Mouse (Mus musculus): ENCODE data around the gene Vegfb.

The Vegfb gene

DNA sequence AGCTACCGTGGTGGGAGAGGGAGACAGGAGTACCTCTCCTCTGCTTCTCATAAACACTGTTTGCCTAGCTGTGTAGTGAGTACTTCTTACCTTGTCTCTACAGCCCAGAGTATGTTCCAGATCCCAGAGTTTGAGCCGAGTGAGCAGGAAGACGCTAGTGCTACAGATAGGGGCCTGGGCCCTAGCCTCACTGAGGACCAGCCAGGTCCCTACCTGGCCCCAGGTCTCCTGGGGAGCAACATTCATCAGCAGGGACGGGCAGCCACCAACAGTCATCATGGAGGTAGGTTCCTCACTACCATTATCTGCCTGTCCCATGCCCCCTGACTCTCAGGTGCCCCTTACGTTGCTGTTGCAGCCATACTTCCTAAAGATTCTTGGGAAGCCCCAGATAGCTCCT lies 44.7 kb downstream of the Vegfb start:
- ChIA-PET CTCF (interaction anchor here in 2 of 4 experiments (0.6 to 3.4 kb wide), 8 partner anchors 8 to 1429 kb away, joined by 3 to 19 read pairs (median 4); no protein-coding TSS in a partner anchor), POLR2A (interaction anchor here (1.1 to 4.3 kb wide), 25 partner anchors 8 to 544 kb away, joined by 3 to 77 read pairs (median 7); partner anchors contain the start of genes Esrra (in 2 of the 4), Fkbp2 (in 2 of the 4), Kcnk4 (in 1 of the 4) and Plcb3 (in 1 of the 4))

DNA sequence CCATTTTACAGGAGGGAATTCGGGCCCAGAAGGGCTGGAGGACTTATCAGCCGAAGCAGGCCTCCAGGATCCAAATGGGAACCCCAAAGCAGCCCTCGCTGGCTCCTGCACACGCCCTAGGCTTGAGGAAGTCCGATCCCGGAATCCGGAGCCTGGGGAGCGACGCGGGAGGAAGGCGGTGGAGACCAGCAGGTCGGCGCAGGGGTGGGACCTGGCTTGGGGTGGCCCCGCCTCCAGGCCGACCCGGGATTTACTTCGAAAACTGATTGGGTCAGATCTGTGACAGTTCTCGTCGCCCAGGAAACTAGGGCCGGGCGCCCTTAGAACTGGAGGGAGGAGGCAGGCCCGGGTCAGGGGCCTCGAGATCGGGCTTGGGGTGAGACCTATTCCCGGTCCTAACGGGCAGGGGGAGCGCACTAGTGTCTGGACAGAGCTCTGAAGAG lies 45.2 kb downstream of the Vegfb start, which contains the start of gene Gpr137:
Gpr137 (minus strand) TSS at position 232 of the 443 bp plus-strand sequence.
- CTCF ChIA-PET, result interaction anchor here in 3 of 4 experiments (0.6 to 3.4 kb wide), 21 partner anchors 8 to 1428 kb away, joined by 3 to 19 read pairs (median 4); partner anchors contain the start of genes Catsperz (in 2 of the 3), Nudt22 (in 1 of the 3) and Trpt1 (in 1 of the 3)
- POLR2A ChIA-PET, result interaction anchor here (0.9 to 4.3 kb wide), 45 partner anchors 8 to 579 kb away, joined by 3 to 77 read pairs (median 5); partner anchors contain the start of genes Esrra (in 3 of the 4), Fkbp2 (in 3 of the 4), Sf1 (in 2 of the 4) and Catsperz (in 1 of the 4)

DNA sequence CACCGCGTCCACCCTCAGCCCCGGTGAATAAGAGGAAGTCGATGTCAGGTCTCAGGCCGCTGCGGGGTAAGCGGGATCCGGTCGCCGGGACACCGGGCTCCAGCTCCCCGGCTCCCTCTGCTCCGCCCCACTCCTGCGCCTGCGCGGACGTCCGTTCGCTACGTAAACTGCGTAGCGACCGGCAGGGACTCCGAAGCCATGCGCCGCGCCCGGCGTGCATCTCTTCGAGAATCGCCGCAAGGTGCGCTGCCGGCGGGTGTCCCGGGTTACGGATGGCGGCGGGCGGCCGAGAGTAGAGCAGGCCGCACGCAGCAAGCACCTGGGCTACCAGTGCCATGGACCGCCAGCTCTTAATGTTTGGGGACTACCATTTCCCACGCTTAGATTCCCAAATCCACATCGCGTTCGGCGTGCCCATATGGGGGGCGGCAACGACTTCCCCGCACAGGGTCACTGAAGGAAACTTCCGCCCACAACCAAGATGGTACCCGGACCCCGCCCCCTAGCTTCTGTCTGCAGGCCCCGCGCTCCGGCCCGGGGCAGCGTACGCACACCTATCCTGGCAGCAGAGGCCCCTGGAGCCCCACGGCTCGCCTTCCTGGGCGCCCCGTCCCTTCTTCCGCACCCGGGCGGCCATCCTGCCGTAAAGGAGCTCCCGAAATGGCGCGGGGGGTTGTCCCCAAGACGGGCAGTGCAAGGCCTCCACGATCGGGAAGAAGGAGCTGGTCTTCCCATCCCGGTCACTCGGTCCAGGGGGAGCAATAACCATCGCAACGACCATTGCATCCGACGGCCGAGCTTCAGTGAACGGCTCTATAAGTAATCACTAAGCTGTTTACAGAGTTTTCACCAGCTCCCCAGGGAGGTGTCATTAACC lies 45.8 kb downstream of the Vegfb start, which contains the start of gene Bad:
Bad (plus strand) TSS at position 490 of the 877 bp plus-strand sequence.
- ChIA-PET CTCF (interaction anchor here in 3 of 4 experiments (0.6 to 3.4 kb wide), 25 partner anchors 9 to 495 kb away, joined by 3 to 19 read pairs (median 3); partner anchors contain the start of genes Catsperz (in 2 of the 3), Nudt22 (in 1 of the 3) and Trpt1 (in 1 of the 3)), POLR2A (interaction anchor here (0.6 to 4.3 kb wide), 68 partner anchors 9 to 1781 kb away, joined by 3 to 77 read pairs (median 4); partner anchors contain the start of genes Esrra (in 3 of the 4), Fkbp2 (in 3 of the 4), Stip1 (in 3 of the 4) and Plcb3 (in 2 of the 4))

DNA sequence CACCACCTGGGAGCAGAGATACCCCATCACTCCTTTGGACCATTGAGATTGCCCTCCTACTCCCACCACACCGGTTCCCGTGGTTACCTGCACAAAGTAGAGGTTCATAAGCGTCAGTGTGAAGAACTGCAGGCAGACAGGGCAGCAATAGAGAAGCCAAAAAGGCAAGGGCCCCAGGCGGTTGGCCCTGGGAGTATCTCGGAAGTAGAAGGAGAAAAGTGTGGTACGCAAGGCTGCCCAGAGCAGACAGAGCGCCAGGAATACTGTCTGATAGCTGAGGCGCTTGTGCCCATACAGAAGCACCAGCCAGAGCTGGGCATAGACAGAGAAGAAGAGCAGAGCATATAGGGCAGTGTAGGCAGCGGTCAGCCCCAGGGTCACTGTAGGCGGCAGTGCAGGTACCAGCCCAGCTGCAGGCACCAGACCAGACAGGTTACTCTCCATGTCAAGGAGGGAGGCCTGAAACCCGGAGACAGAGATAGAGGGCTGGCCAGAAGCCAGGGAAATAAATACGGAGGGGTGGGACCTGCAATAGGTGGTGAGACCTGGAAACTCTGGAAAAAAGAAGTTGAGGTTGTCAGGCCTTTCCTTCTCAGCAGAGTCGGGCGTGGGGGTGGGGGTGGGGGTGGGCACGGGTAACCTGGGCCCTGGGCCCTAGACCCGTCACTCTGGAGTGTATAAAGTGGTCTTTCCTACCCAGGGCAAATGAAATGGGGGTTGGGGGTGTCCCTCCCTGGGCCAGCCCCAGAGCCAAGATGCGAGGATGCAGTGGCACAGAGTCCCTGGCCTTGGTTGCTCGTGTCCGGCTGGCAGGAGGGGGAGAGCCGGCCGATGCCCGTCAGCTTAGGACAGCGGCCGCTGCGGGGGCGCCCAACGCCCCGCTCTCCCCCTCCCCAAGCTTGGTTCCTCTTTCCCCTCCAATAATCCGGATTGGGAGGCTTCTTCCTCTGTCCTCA lies 46.8 kb downstream of the Vegfb start:
- ChIA-PET CTCF (interaction anchor here in 3 of 4 experiments (0.6 to 3.4 kb wide), 15 partner anchors 9 to 449 kb away, joined by 3 to 19 read pairs (median 5); partner anchors contain the start of gene Catsperz (in 2 of the 3)), POLR2A (interaction anchor here (0.6 to 4.3 kb wide), 49 partner anchors 8 to 1782 kb away, joined by 3 to 77 read pairs (median 4); partner anchors contain the start of genes Stip1 (in 3 of the 4), Esrra (in 2 of the 4), Fkbp2 (in 2 of the 4) and Plcb3 (in 2 of the 4))

DNA sequence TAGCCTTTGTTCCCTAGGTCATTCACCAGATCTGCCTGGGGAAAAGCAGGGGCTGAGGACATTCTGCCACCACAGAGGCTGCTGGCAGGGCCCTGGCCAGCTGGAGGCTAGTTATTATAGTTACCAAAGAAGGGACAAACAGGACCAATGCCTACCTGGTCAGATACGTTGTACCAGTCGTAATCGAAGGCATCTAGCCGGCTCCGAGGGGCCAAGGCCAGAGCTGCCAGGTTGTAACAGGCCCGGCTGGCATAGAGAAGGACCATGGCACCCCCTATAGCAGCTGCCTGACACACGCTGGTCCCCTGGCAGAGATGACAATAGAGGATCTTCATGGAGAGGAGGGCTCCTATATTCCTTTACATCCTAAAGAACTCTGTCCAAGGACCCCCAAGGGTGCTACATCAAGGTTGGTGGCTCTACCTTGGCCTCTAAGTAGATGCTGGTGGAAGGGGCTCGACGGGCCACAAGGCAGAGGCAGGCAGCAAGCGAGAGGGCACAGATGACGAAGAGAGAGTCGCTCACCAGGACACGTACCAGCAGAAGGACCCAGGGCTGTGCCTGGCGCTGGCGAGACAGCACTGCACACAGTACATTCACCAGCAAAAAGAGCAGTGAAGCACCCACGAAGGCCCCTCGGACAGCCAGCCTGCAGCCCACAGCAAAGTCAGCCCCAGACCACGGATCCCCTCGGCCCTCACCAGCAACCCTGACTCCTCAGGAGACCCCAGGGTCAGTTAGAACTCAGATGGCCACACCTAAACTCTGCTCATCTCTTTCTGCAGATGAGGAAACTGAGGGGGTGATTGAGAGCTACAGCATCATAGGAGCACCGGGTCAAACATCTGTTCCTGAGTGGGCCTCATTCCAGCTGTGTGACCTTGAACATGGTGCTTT lies 48.1 kb downstream of the Vegfb start:
- ChIA-PET POLR2A (interaction anchor here in 1 of 4 experiments (3.8 kb wide), 1 partner anchor 12 kb away, joined by 62 read pairs; no protein-coding TSS in a partner anchor), CTCF (no interaction called here)

DNA sequence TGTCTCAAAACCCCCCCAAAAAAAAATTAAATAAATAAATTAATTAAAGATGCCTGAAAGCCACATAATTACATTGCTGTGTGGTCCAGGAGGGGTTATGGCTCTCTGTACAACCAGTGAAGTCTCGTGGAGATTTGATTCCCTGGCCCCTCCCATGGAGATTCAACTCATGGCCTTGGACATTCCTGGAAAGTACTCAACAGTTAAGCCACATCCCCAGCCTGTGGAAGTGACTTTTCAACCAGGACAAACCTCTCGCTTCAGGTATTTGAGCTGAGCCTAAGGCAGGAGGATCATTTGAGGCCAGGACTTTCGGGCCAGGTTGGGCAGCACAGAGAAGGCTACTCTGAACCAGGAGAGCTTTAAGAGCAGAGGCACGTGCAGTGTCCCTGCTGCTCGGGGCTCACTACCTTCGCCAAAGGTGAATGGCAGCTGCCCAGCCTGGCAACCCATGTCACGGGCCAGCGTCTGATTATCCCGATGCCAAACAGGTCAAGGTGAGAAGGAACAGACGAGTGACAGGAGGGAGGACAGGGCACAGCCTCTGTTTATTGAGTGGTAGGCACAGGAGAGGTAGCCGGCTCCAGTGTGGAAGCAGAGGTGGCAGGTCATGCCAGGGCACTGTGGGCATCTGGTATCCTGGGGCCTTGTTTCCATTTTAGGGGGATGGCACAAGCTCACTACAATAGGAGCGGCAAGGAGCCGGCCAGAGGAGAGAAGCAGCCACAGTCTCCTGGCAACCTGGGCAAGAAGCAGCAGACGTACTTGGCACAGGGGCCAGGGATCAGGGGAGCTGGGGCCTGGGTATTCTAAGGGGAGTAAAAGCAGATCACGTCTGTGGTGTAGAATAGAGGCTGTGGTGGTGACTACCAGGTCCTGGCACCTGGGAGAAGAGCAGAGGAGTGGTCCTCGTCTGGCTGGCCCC lies 49.6 kb downstream of the Vegfb start:
- CTCF ChIA-PET, result interaction anchor here in 2 of 4 experiments (0.8 to 1.2 kb wide), 3 partner anchors 14 to 28 kb away, joined by 3 to 4 read pairs (median 4); partner anchors contain the start of gene Trmt112 (in 1 of the 2)
- POLR2A ChIA-PET, result interaction anchor here in 1 of 4 experiments (0.7 to 1.2 kb wide), 2 partner anchors 13 kb away, joined by 3 read pairs; no protein-coding TSS in a partner anchor

DNA sequence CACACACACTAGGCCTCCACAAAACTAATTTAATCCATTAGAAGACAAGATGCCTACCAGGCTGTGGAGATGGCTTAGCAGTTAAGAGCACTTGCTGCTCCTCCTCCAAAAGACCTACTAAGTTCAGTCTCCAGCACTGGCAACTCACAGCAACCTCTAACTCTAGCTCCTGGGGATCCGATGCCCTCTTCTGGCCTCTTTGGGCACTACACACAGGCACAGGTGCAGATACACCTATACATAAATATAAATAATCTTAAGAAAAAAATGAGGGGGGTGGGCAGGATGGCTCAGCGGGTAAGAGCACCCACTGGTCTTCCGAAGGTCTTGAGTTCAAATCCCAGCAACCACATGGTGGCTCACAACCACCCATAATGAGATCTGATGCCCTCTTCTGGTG lies 51.2 kb downstream of the Vegfb start:
- ChIA-PET CTCF (interaction anchor here (0.5 to 6.1 kb wide), 72 partner anchors 8 to 1767 kb away, joined by 3 to 86 read pairs (median 4); partner anchors contain the start of genes Catsperz (in 3 of the 4), Esrra (in 3 of the 4), Trmt112 (in 2 of the 4) and Fkbp2 (in 1 of the 4)), POLR2A (interaction anchor here (0.6 to 1.9 kb wide), 12 partner anchors 11 to 587 kb away, joined by 3 to 8 read pairs (median 3); partner anchors contain the start of gene Esrra (in 1 of the 4))

DNA sequence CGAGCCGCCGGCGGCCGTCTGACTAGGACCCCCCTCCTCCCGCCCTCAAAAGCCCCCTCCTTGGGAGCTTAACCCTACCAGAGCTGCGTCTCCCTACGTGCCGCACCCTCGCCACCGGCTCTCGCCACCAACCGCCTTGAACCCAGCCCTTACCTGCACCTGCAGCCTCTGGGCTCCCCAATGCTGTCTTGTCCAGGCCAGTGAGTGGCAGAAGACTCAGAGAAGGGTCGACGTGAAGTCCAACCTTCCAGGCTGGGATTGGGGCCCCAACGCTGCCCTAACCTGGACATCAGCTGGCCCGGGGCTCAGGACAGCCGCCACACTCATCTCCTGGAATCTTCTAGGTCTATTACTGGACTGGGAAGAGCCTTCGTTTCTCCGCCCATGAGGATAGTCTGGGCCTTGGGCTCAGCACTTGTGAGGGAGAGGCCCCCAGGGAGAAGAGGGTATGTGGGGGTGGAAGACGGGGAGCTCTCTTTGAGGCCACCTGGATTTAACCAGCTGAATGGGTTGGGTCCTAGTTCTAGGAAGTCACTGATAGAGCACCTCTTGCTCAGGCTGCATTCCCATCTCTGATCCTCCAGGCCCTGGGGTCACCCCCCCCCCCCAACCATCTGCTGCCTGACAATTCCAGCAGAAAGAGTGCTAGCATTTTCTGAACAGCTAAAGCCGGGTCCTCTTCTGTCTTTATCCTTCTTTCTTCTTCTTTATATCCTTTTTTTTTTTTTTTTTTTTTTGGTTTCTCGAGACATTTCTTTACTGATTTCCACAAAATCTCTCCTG lies 53.1 kb downstream of the Vegfb start, which contains the start of gene Kcnk4:
Kcnk4 (minus strand) TSS at position 321 of the 783 bp plus-strand sequence.
- CTCF ChIA-PET, result interaction anchor here (0.5 to 6.1 kb wide), 14 partner anchors 10 to 454 kb away, joined by 3 to 86 read pairs (median 6); partner anchors contain the start of genes Esrra (in 3 of the 4) and Catsperz (in 1 of the 4)
- POLR2A ChIA-PET, result interaction anchor here in 3 of 4 experiments (0.6 to 3.8 kb wide), 21 partner anchors 8 to 661 kb away, joined by 3 to 23 read pairs (median 4); partner anchors contain the start of genes Esrra (in 2 of the 3), Bad (in 1 of the 3), Catsperz (in 1 of the 3) and Ccdc88b (in 1 of the 3)

DNA sequence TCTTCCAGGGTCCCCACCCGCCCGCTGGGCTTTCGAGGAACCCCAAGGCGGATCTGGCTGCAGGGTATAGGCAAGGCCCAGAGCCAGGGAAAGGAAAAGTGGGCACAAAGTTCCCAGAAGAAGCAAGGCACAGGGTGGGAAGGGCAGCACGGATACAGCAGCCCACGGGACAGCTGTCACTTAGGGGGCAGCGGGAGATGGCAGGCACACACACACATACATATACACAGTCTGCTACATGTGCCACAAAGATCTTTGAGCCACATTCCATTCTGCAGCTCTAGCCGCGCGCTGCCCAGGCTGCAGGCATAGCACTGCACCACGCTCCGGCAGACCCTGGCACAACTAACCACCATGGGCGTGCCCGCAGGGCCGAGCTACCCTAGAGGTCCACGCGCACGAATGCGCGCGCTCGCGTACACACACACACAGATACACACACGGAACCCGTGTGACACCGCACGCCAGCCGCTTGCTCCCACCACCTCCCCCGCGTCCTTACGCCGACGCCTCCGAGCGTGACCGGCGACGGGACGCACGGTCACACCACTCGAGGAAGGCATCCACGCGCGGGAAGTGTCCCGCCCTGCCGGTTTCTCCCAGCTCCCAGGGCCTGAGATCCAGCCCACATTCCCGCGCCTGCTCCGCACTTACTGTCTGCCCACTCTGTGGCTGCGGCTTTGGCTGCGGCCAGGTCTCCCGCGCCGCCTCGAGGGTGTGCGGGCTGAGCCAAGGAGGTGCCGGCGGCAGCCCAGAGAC lies 53.8 kb downstream of the Vegfb start:
- CTCF ChIA-PET, result interaction anchor here in 3 of 4 experiments (0.7 to 6.1 kb wide), 7 partner anchors 9 to 455 kb away, joined by 3 to 86 read pairs (median 4); partner anchors contain the start of genes Esrra (in 3 of the 3) and Catsperz (in 1 of the 3)
- POLR2A ChIA-PET, result interaction anchor here in 2 of 4 experiments (0.8 to 3.8 kb wide), 14 partner anchors 8 to 106 kb away, joined by 3 to 23 read pairs (median 6); partner anchors contain the start of genes Bad (in 2 of the 2), Esrra (in 2 of the 2), Gpr137 (in 2 of the 2) and Catsperz (in 1 of the 2)

DNA sequence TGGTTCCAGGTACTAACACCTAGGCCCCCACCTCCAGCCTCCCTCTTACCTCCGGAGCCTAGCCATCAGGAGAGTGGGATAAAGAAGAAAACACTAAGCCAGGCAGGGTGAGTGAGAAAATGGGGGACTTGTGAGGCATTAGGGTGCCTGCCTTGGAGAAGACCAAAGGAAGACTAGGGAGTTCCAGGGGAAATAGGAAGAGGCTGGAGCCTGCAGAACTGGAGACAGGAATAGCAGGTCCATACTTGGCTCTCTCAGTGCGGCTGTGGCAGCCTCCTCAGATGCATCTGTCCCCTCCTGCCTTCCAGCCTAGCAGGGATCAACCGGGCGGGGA lies 54.4 kb downstream of the Vegfb start:
- ChIA-PET POLR2A (interaction anchor here in 2 of 4 experiments (0.9 to 3.8 kb wide), 9 partner anchors 8 to 107 kb away, joined by 3 to 23 read pairs (median 5); partner anchors contain the start of genes Bad (in 2 of the 2), Gpr137 (in 2 of the 2), Esrra (in 1 of the 2) and Stip1 (in 1 of the 2)), CTCF (interaction anchor here in 1 of 4 experiments (1.1 to 6.1 kb wide), 2 partner anchors 10 to 18 kb away, joined by 4 to 86 read pairs; partner anchors contain the start of genes Catsperz and Esrra)

Measured in embryonic stem cell, embryonic (primary cell).